Mouse (Mus musculus): ENCODE data around the gene Gnai2. TPM values are rescaled to one million over a fixed set of nuclear protein-coding genes. Genes with fewer than 3 reads are reported as not detected.

Gene Gnai2
- polyA plus RNA-seq, 1 experiment from 2014 or later: 210 TPM

GRCm38 (mm10) chr9:107653474-107653873, 18.3 kb upstream of the Gnai2 start:
- no peak overlapping the region for H3K4me2 ChIP-seq
- 0 out of 2 replicates have a peak, but pooled peaks have one; percentile 14 for ATAC-seq
- H3K4me1 ChIP-seq: no peaks in the 10 kb centered on the region
- 67% methylated on average over 2 of the region's 2 CpGs for WGBS (ENCODE audit: insufficient replicate concordance)
- no peak overlapping the region for H3K9ac ChIP-seq
- no peaks in the 10 kb centered on the region for H3K9me3 ChIP-seq (replicated peaks)
- no peak overlapping the region for H3K4me3 ChIP-seq
- H3K27me3 ChIP-seq (replicated peaks): peaks cover 50% of the 10 kb centered on the region
- no peaks in the 10 kb centered on the region for H3K36me3 ChIP-seq
- H3K27ac ChIP-seq: no peak overlapping the region

GRCm38 (mm10) chr9:107650708-107651481, 15.7 kb upstream of the Gnai2 start:
- ATAC-seq: no peak
- Histone ChIP-seq H3K9ac (no peak overlapping the region), H3K9me3 (replicated peaks) (no peaks in the 10 kb centered on the region), H3K27me3 (replicated peaks) (peaks cover 27% of the 10 kb centered on the region), H3K4me2 (no peak overlapping the region), H3K4me3 (no peak overlapping the region), H3K4me1 (0 out of 2 replicates have a peak, but pooled peaks cover under 1% of the 10 kb centered on the region), H3K27ac (no peak overlapping the region), H3K36me3 (no peaks in the 10 kb centered on the region)
- 56% methylated on average over 12 of the region's 12 CpGs for WGBS (ENCODE audit: insufficient replicate concordance)

- ATAC-seq: no peak
- Histone ChIP-seq H3K27ac (no peak overlapping the region), H3K9ac (no peak overlapping the region), H3K4me1 (peaks cover 6% of the 10 kb centered on the region), H3K36me3 (no peaks in the 10 kb centered on the region), H3K4me3 (no peak overlapping the region), H3K9me3 (replicated peaks) (no peaks in the 10 kb centered on the region), H3K4me2 (no peak overlapping the region), H3K27me3 (replicated peaks) (peaks cover 22% of the 10 kb centered on the region)
- WGBS (ENCODE audit: insufficient replicate concordance): 67% methylated on average over 7 of the region's 7 CpGs
Measured at GRCm38 (mm10) chr9:107650225-107650624, 15.1 kb upstream of the Gnai2 start.

GRCm38 (mm10) chr9:107648767-107649166, 13.6 kb upstream of the Gnai2 start:
- WGBS (ENCODE audit: insufficient replicate concordance): 55% methylated on average over 3 of the region's 3 CpGs
- Histone ChIP-seq H3K36me3 (no peaks in the 10 kb centered on the region), H3K27ac (no peak overlapping the region), H3K4me1 (peaks cover 19% of the 10 kb centered on the region), H3K9ac (no peak overlapping the region), H3K27me3 (replicated peaks) (peaks cover 23% of the 10 kb centered on the region; the same call in 1 of the 2 replicates), H3K4me2 (no peak overlapping the region), H3K4me3 (no peak overlapping the region), H3K9me3 (replicated peaks) (no peaks in the 10 kb centered on the region)
- no peak for ATAC-seq

- Histone ChIP-seq H3K27me3 (replicated peaks) (peaks cover 23% of the 10 kb centered on the region; the same call in 1 of the 2 replicates), H3K9me3 (replicated peaks) (no peaks in the 10 kb centered on the region), H3K4me3 (no peak overlapping the region), H3K27ac (no peak overlapping the region), H3K4me1 (peaks cover 27% of the 10 kb centered on the region), H3K9ac (no peak overlapping the region), H3K4me2 (no peak overlapping the region), H3K36me3 (no peaks in the 10 kb centered on the region)
- no peak for ATAC-seq
- 74% methylated on average over 6 of the region's 6 CpGs for WGBS (ENCODE audit: insufficient replicate concordance)
Measured at GRCm38 (mm10) chr9:107646975-107647374, 11.8 kb upstream of the Gnai2 start.

- Histone ChIP-seq H3K27me3 (replicated peaks) (peaks cover 20% of the 10 kb centered on the region; the same call in 1 of the 2 replicates), H3K4me3 (no peak overlapping the region), H3K4me1 (peaks cover 33% of the 10 kb centered on the region), H3K9me3 (replicated peaks) (no peaks in the 10 kb centered on the region), H3K36me3 (no peaks in the 10 kb centered on the region), H3K4me2 (peak overlapping the region; percentile 78; the same call in 1 of the 2 replicates), H3K9ac (no peak overlapping the region), H3K27ac (no peak overlapping the region)
- ATAC-seq: peak; percentile 58; the same call in 1 of the 2 replicates
- WGBS (ENCODE audit: insufficient replicate concordance): 12% methylated on average over 5 of the region's 5 CpGs
Measured at GRCm38 (mm10) chr9:107645577-107645976, 10.4 kb upstream of the Gnai2 start.

- no peak for ATAC-seq
- Histone ChIP-seq H3K4me2 (peak overlapping the region; percentile 78), H3K9me3 (replicated peaks) (no peaks in the 10 kb centered on the region), H3K9ac (0 out of 2 replicates have a peak overlapping the region, but pooled peaks have one; percentile 6), H3K27me3 (replicated peaks) (peaks cover 15% of the 10 kb centered on the region; the same call in 1 of the 2 replicates), H3K36me3 (no peaks in the 10 kb centered on the region), H3K27ac (no peak overlapping the region), H3K4me1 (peaks cover 37% of the 10 kb centered on the region), H3K4me3 (peak overlapping the region; percentile 65; the same call in 1 of the 2 replicates)
- 36% methylated on average over 7 of the region's 7 CpGs for WGBS (ENCODE audit: insufficient replicate concordance)
Measured at GRCm38 (mm10) chr9:107645153-107645510, 10.0 kb upstream of the Gnai2 start.

GRCm38 (mm10) chr9:107644495-107645152, 9.5 kb upstream of the Gnai2 start:
- ATAC-seq: peak; percentile 84
- Histone ChIP-seq H3K9ac (peak overlapping the region; percentile 70), H3K9me3 (replicated peaks) (no peaks in the 10 kb centered on the region), H3K36me3 (no peaks in the 10 kb centered on the region), H3K4me1 (peaks cover 38% of the 10 kb centered on the region), H3K27ac (peak overlapping the region; percentile 72), H3K4me3 (peak overlapping the region; percentile 65), H3K27me3 (replicated peaks) (0 out of 2 replicates have a peak, but pooled peaks cover 10% of the 10 kb centered on the region), H3K4me2 (peak overlapping the region; percentile 78)
- 4% methylated on average over 35 of the region's 35 CpGs for WGBS (ENCODE audit: insufficient replicate concordance)

GRCm38 (mm10) chr9:107643544-107644214, 8.5 kb upstream of the Gnai2 start:
- Histone ChIP-seq H3K4me2 (peak overlapping the region; percentile 78), H3K9ac (peak overlapping the region; percentile 70), H3K36me3 (no peaks in the 10 kb centered on the region), H3K9me3 (replicated peaks) (no peaks in the 10 kb centered on the region), H3K4me1 (peaks cover 38% of the 10 kb centered on the region), H3K27me3 (replicated peaks) (0 out of 2 replicates have a peak, but pooled peaks cover 6% of the 10 kb centered on the region), H3K4me3 (peak overlapping the region; percentile 65), H3K27ac (peak overlapping the region; percentile 72)
- 62% methylated on average over 13 of the region's 13 CpGs for WGBS (ENCODE audit: insufficient replicate concordance)
- ATAC-seq: no peak

- Histone ChIP-seq H3K36me3 (no peaks in the 10 kb centered on the region), H3K27ac (no peak overlapping the region)
Measured at GRCm38 (mm10) chr9:107641666-107642065, 6.5 kb upstream of the Gnai2 start.

GRCm38 (mm10) chr9:107640257-107640772, 5.1 kb upstream of the Gnai2 start:
- Histone ChIP-seq H3K9me3 (replicated peaks) (no peaks in the 10 kb centered on the region), H3K27ac (0 out of 2 replicates have a peak overlapping the region, but pooled peaks have one; percentile 5), H3K4me2 (no peak overlapping the region; the same call in 1 of the 2 replicates), H3K9ac (no peak overlapping the region), H3K36me3 (no peaks in the 10 kb centered on the region), H3K27me3 (replicated peaks) (0 out of 2 replicates have a peak, but pooled peaks cover 6% of the 10 kb centered on the region), H3K4me1 (peaks cover 54% of the 10 kb centered on the region), H3K4me3 (no peak overlapping the region)
- 17% methylated on average over 8 of the region's 8 CpGs for WGBS (ENCODE audit: insufficient replicate concordance)
- ATAC-seq: no peak

More at GRCm38 (mm10) chr9:107641666-107642065, 6.5 kb upstream of the Gnai2 start:
- no peaks in the 10 kb centered on the region for H3K9me3 ChIP-seq (replicated peaks)
- no peak overlapping the region for H3K4me3 ChIP-seq
- 0 out of 2 replicates have a peak, but pooled peaks cover 6% of the 10 kb centered on the region for H3K27me3 ChIP-seq (replicated peaks)
- no peak overlapping the region for H3K4me2 ChIP-seq
- no peak overlapping the region for H3K9ac ChIP-seq
- H3K4me1 ChIP-seq: peaks cover 48% of the 10 kb centered on the region
- ATAC-seq: no peak
- WGBS (ENCODE audit: insufficient replicate concordance): 73% methylated on average over 8 of the region's 8 CpGs
